Mouse (Mus musculus) thymus, adult 2 months (tissue): ENCODE results near the gene Cpne5.

Experiments
- CTCF ChIP-seq: fragments of 200-500 bp; IDR thresholded peaks from 2 replicates; pipeline ENCODE4 v1.5.1; 2012; ENCODE audit warnings: mild to moderate bottlenecking, control low read depth, low read length, moderate library complexity, borderline replicate concordance; ENCODE audit not compliant: control insufficient read depth, poor library complexity, insufficient read depth; ENCODE audit errors: extremely low read depth
- POLR2A ChIP-seq: fragments of 200-500 bp; IDR thresholded peaks from 2 replicates; pipeline ENCODE4 v1.6.1; 2012; ENCODE audit warnings: mild to moderate bottlenecking, low read length, control low read depth, moderate library complexity; ENCODE audit not compliant: control insufficient read depth, poor library complexity, insufficient read depth; ENCODE audit errors: extremely low read depth

GRCm38 (mm10) chr17:29188989-29189388 lies 49.0 kb downstream of the Cpne5 start:
- TF ChIP-seq POLR2A: no peak
- TF ChIP-seq CTCF: no peak
